Mouse (Mus musculus) induced T-regulatory cell, adult 2 months (primary cell): ENCODE measurements around the gene Lrmp.
A peak's percentile ranks its signal among the peaks of the same experiment; 100 is the strongest.

Experiments
- DNase-seq: peaks from one replicate; pipeline ENCODE4 v3.0.0-alpha.2; 2012; ENCODE audit warnings: low read depth

The Lrmp gene

DNA sequence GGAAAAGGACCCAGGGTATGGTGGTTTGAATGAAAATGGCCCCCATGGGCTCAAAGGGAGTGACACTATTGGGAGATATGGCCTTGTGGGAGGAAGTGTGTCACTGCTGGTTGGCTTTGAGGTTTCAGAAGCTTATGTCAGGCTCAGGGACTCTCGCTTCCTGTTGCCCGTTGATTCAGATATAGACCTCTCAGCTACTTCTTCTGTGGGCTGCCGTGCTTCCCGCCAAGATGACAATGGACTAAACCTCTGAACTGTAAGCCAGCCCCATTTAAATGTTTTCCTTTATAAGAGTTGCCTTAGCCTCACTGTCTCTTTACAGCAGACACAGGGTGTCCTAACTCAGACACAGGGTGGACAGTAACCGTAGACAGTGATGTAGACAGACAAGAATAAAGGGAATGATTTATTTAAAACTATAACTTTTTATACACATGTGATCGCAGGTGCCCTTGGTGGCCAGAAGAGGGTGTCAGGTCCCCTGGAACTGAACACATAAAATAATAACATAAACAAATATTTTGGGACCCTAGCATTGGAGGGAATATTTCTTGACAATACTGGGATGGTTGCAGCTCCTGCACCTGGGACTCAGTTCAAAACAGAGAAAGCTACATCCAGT lies at the start of gene Lrmp:
Gene Lrmp (plus strand): TSS at position 178 of the 622 bp plus-strand sequence.
- DNase-seq, result peak; percentile 83

DNA sequence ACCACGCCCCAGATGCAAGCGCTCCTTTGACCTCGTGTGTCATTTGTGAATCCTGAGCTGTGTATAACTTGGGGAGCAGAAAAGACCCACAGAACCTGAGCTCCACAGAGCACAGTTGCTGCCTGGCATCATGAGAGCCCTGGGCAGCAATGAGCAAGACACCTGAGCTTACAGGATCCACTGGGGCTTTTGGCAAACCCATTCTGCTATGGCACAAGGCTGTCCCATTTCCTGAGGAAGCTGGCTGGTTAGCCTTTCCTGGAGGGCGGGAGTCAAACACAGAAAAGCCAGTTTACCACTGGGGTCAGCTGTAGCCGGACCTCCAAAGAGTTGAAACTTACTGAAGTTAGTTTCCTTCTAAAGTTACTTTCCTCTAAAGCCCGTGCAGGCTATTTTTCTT lies 49.0 kb upstream of the Lrmp start:
- DNase-seq, result no peak

DNA sequence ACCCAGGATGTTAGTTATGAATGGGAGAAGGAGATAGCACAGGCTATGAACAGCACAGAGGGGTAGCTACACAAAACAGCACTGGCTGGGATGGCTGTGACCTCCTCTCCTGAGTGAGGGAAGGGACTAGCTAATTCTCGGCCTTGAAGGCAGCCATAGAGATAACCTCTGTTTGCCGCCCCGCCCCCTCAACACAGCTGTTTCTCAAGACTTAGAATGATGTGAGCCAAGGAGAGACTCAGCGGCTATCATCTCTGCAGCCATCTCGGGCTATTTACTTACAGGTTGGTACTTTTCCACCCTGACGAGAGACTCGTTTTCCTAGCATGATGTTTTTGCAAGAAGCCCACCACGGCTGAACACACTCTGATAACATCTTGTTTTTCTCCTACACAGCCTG lies 47.8 kb upstream of the Lrmp start:
- no peak for DNase-seq

DNA sequence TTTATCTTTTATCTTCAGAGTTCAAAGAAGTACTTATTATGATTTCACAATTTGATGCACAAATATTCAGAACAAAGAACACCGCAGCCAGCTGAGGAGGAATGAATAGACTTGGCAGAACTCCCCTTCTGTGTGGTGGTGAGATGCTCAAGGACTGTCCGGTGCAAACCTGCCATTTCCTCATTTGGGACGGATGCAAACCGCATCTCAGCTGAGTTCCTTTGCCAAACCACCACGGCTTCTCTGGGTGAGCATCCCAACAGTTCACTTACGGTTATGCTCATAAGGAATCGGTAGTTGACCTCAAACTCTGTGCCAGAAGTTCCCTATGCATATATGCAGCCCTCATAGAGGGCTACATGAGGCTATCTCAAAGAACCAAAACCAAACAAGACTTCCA lies 46.1 kb upstream of the Lrmp start:
- no peak for DNase-seq

DNA sequence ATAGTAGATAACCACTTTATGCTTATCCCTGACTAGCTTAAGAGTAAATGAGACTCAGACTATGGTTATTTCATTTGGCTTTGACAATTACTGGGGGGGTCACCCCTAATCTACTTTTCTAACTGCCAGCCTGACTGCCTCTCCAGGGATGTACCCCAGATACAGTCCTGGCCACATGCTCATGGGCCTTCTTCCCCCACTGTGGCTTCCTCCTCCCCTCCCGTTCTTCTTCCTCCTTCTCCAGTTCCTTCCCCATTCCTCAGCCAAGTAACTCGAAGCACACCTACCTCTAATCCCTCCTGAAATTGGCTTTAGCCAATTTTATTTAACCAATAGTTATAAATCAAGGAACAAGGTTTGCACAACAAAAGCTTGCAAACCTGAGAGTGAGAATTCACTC lies 45.5 kb upstream of the Lrmp start:
- DNase-seq, result no peak

DNA sequence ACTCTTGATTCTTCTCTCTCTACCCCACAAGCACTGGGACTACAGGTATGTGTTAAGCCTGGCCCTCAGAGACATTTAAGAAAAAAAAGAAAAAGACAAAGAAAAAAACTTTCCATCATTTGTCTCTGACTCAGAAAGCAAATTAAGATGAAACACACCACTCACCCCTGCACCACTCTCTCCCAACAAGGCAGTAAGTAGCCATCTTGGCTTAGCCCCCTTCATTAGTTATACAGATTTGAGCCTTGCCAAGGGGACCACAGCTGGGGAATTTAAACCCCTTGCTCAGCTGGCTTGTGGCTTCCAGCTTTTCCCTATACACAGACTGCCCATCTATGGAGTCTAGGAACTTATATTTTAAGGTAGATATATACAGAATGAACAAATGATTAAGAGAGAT lies 41.0 kb upstream of the Lrmp start:
- DNase-seq, result peak; percentile 38

DNA sequence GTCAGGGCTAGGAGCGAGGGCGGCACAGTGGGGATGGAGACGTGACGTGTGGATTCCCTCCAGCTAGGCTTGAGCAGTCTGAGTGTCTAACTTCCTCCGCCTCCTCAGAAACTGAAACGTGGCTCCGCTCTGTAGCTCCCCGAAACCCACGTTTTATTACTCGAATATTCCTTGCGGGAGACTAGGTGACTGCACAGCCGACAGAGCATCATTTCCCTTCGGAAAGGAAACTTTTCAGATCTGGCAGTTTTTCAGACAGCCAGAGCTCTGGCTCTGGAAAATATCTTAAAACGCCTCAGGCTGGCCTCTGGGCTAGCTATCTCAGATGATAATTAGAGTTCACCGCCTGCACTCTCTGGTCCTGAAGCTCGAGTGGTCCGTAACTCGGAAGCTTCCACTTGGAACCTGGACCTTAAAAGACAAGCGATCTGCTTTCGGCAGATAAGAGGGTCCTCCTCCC lies 40.3 kb upstream of the Lrmp start:
- DNase-seq, result peak; percentile 61

DNA sequence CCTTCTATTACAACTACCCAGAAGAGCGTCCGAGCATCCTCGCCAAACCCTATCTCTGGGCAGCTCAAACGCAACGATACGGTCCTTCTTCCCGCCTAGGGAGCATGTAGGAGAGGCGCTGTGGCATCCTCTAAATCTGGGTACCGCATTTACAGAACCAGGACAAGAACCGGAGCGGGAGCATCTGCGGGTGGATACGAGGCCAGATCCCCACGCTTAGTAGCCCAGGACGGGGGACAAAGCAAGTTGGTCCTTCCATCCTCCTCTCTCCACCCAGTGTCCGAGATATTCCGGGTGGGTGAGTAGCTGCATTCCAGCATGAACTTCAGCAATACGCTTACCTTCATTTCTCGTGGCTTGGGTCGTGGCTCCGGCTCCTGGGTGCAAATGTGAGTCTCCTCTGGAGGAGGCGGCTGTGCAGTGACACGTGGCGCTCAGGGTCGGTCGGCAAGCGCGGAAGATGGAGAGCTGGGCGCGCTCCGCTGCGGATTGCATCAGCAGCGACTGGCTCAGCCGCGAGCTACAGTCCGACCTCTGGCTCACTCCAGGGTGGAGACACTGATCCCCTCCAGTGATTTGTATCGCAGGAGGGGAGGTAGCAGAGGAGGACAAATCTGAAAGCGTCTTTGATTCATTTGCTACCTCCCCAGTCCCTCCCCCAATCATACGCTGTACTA lies 39.8 kb upstream of the Lrmp start, which contains the start of gene Bcat1:
Gene Bcat1 (minus strand): TSS at position 637 of the 677 bp plus-strand sequence.
- DNase-seq, result peak; percentile 67

DNA sequence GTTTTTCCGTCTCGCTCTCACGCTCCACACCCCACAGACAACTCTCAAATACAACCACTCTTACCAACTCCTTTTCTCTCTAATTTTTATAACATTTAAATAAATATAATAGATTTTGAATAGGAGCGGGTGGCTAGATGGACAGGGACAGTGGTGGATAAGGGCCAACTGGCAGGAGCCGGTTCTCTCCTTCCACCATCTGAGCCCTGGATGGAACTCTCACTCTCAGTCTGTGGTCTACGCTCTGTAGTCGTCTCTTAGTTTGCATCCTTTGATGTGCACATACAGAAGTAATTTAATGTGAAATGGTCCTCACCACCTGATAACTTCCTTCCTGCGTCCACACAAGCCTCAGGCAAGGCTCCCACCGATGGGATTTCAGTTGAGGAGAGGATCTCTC lies 39.2 kb upstream of the Lrmp start:
- peak; percentile 30 for DNase-seq

DNA sequence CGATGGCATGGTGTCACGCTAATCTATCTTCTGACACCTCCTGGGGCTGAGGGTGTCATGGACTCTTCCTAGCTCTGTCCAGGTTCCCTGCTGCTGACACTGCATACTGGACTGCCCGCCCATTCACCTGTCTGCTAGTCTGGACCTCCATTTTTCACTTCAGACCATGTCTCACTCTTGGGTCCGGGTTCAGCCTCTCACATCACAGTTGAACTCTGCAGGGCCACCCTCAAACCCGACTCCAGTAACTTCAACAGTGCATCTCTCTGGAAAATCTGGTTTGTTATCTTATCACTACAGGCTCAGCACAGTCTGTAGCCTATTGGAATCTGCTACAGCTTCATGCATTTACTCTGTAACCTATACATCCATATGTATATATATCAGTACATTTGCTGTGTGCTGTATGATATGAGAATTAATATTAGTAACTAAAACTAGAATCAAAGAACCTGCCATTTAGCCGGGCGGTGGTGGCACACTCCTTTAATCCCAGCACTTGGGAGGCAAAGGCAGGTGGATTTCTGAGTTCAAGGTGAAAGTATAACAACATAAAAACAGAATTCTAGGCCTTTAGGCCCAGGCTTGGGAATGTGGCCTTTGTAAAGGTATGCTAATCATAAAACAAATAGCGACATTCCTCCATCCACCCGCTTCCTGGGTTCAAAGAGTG lies 36.2 kb upstream of the Lrmp start:
- DNase-seq, result no peak

DNA sequence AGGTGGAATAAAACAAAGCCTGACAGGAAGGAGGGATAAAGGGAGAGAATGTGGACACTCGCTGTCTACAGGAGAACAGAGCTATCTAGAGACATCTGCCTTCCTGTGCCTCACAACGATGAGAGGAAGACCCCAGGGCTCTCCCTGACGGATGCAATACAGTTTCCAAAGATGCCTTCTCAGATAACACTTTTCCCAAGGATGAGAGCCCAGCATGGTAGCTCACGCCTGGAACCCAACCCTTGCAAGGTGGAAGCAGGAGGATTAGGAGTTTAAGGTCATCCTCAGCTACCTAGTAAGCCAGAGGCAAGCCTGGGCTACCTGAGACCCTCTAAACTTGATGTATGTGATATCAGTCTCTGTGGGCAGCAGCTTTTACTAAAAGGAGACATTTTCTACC lies 33.7 kb upstream of the Lrmp start:
- DNase-seq, result no peak

DNA sequence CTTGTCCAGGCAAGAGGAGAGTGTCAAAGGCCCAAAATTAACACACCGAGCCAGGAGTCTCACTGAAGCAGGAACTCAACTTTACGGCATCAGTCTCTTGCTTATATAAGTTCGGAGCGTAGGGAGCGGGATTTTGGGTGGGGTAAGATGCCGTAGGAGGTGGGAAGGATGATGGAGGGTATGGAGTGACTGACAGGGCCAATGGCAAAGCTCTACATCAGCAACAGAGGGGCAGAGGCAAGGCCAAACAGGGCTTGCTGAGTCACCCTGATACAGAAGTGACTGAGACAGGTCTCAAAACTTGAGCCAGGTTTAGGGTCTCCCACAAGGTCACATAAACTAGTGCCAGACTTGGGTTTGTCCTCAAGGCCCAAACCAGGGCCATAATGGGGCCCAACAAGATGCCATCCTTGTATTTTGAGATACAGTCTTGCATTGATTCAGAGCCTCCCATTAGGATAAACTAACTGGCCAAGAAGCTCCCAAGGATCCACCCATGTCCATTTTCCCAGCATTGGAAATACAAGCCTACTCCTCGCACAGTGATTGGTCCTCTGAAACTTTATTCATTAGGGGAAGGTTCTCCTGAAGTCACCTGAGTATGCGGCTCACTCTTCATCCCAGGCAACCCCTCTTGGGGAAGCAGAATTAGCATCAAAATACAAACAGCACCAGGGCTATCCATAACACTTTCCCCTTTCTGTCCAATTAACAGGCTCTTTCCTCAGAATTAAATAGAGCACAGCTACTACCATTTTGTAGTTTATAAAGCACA lies 30.9 kb upstream of the Lrmp start:
- no peak for DNase-seq

DNA sequence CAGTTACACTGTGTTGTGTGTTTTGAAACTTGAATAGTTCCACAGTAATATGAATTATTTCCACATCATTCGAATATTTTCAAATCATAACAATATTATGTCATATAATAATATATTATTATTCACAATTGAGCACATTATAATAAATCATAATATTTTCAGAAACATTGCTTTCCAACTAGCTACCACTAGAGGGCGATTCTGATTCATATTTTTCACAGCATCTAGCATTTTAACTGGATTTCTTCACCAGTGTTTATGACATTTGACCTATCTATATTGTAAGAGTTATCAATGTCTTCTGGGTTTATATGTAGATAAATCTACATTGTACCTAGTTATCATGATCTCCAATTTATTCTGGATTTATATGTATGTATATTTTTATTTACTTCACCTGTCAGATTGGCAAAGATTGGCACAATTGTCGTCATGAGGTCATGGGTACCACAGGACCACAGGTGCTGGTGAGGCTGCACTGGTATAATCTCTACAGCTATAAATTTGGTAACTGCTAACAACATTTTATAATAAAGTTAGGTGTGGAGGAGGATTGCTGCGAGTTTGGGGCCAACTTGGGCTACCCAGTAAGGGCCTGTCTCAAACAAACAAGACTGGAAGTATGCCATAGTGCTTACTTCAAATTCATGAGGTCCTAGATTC lies 26.9 kb upstream of the Lrmp start:
- DNase-seq, result peak; percentile 71

DNA sequence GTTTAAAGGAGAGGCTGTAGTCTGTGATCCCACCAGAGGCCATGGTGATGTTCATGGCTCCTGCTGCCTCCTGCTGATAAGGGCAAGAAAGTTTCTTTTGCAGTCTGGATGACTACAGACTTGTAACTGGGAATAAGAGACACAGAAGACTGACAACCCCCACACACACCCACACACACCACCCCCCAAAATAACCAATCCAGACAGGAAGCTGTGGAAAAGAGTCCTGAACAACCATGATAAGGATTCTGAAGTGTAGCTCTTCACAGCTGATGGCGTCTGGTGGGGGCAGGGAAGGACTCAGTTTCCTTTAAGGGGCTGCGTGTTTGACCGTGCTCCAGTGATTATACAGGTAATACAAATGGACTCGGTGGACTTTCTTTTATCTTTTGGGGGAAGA lies 26.1 kb upstream of the Lrmp start:
- DNase-seq, result no peak

DNA sequence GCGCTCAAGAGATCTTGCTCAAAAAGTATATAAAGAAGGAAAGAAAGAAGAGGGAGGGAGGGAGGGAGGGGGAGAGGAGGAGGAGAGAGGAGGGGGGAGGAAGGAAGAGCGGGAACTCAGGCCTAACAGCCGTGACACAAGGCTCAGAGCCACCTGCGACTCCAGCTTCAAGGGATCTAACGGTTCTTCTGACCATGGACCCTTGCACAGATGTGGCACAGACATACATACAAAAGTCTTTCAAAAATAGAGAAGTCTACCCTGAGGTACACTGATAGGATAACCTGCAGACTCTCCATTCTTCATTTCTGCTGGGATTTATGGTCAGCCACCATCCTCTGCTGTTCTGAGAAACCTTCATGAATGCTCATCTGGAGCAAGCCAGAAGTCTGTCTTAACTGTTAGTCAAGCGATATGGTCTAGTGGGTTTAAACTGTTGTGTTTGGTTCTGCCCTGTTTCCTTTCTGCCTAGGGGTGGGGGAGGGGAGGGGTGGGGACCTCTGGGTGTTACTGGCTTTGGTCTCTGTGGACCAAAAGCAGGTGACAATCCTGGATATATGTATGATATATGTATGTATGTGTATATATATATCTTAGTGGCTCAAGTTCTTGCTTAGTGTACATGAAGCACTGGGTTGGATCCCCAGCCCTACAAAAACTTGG lies 25.1 kb upstream of the Lrmp start:
- DNase-seq, result no peak

DNA sequence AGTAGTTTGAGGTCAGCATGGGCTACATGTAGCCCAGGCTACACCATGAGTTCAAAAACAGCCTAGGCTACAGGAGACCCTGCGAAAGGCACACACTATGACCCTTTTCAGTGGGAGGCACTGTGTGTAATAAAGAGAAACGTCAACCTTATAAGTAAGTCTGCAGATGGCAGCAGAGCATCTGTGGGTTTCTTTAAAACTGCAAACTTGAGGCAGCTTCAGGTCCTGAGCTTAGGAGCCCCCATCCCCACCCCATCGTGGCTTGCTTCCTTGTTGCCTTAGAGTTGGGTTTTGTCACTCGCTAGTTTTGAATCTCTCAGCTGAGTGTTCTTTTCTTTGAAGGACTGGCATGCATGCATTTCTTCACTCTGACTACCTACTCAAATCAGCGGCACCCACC lies 24.5 kb upstream of the Lrmp start:
- peak; percentile 50 for DNase-seq

DNA sequence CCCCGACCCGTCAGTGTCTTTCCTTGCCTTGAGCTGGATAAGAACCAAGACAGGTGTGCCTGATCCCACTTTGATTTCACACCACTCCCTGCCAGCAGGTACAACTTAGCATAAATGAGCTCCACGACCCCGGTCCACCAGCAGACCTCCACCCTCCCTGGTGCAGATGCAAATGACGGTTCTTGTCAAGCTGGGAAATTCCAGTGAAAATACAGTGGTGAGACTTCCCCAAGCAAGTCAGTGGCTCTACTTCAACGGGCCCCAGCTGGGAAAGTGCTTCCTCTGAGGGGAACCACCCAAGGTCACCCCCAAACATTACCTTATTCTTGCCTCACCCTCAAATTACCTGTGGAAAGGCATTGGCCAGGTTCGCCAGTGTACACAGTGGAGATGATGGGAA lies 23.5 kb upstream of the Lrmp start:
- DNase-seq, result no peak

DNA sequence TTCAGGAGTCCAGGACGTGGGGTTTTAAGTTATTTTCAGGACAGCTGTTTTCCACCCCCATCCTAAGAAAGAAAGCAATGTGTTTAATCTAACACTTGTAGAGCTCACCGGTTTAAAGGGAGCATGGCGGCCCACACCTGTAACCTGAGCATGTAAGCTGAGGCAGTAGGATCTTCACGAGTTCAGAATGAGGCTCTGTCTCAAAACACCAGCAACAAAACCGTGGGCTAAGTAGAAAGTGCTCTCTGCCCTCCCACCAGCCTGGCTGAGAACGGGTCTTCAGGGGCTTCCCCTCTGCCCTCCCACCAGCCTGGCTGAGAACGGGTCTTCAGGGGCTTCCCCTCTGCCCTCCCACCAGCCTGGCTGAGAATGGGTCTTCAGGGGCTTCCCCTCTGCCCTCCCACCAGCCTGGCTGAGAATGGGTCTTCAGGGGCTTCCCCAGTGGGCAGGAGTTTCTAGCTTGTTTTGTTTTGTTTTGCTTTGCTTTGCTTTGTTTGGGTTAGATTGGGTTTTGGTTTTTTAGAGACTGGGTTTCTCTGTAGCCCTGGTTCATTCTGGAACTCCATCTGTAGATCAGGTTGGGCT lies 22.3 kb upstream of the Lrmp start:
- DNase-seq, result peak; percentile 51

DNA sequence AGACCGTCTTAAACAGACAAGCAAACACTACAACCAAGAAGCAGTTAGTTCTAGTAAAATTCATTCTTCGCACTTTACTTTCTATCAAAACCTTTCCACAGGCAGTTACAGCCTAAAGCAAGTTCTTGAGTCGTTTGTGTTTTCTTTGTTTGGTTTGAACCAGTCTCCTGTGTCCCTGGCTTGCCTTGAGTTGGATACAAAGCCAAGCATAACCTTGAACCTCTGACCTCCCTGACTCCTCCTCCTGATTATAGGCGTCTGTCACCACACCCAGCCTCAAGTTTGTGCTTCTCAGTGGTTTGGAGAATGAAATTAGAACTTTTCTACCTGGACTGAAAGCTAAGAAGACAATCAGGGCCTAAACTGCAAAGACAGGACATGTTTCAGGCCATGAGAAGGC lies 21.0 kb upstream of the Lrmp start:
- DNase-seq, result no peak

DNA sequence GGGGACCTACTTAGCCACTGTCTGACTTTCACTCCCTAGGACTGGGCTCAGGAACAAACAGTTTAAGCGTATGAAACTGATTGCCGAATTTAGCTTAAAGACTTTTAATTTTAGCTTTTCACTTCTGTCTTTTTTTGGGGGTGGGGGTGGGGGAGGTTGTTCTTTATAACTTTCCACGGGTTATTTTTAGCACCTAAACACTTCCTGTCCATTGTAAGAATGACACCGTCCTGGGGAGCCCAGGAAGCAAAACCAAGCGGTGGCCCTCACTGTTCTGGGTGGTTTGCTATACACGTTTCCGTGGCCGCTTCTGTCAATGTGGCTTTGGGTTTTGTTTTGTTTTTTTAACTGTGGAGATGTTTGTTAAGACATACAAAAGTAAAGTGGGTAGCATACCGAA lies 14.5 kb upstream of the Lrmp start:
- peak; percentile 72 for DNase-seq
